Mouse (Mus musculus) forebrain, embryonic 16.5 days (tissue): ENCODE results near the gene Wnt5b. TPM values are rescaled to one million over a fixed set of nuclear protein-coding genes. Genes with fewer than 3 reads are reported as not detected.

ENCODE experiments used
- ATAC-seq: fragments of 200-750 bp; cut with Nextera tagmentation; 2 replicates; pipeline ENCODE4 v1.8.0; 2017; ENCODE audit warnings: mild to moderate bottlenecking, moderate library complexity
- H3K27ac ChIP-seq: fragments of 300-500 bp; sonication (generic); 2 replicates; pipeline ENCODE4 v1.5.1; 2014; ENCODE audit warnings: low read length, control low read depth
- H3K27me3 ChIP-seq: fragments of 300-500 bp; sonication (generic); replicated peaks from 2 replicates; pipeline ENCODE4 v1.6.1; 2014; ENCODE audit warnings: low read length; ENCODE audit not compliant: control insufficient read depth, insufficient read depth
- H3K36me3 ChIP-seq: fragments of 300-500 bp; sonication (generic); 2 replicates; pipeline ENCODE4 v1.6.1; 2014; ENCODE audit not compliant: control insufficient read depth, insufficient read depth
- H3K4me1 ChIP-seq: fragments of 300-500 bp; sonication (generic); replicated peaks from 2 replicates; pipeline ENCODE4 v1.6.1; 2014; ENCODE audit warnings: low read length; ENCODE audit not compliant: control insufficient read depth, insufficient read depth
- H3K4me2 ChIP-seq: fragments of 300-500 bp; sonication (generic); 2 replicates; pipeline ENCODE4 v1.6.1; 2014; ENCODE audit warnings: mild to moderate bottlenecking, low read length, control low read depth
- H3K4me3 ChIP-seq: fragments of 300-500 bp; sonication (generic); replicated peaks from 2 replicates; pipeline ENCODE4 v1.5.1; 2014; ENCODE audit warnings: mild to moderate bottlenecking, low read length, control low read depth
- H3K9ac ChIP-seq: fragments of 300-500 bp; sonication (generic); replicated peaks from 2 replicates; pipeline ENCODE4 v1.6.1; 2014; ENCODE audit warnings: low read depth, low read length, control low read depth
- H3K9me3 ChIP-seq: fragments of 300-500 bp; sonication (generic); 2 replicates; pipeline ENCODE4 v1.6.1; 2016; ENCODE audit warnings: low read length; ENCODE audit not compliant: control insufficient read depth
- WGBS: fragments of 180-500 bp; shearing (Covaris S2); extraction: QIAGEN DNeasy Blood & Tissue Kit; methylation state at CpG from one replicate; pipeline ENCODE4 v1.1.7; 2014; 5-methylcytosine and 5-hydroxymethylcytosine counted together
- polyA plus RNA-seq: library from polyadenylated mRNA; unstranded; fragments of >200 nt; fragmentation: Nextera tagmentation; extraction: Ambion mirVana; gene quantifications from 2 replicates; pipeline ENCODE4 v1.2.1, GENCODE M21; 2015

Gene Wnt5b
- polyA plus RNA-seq, 1 experiment from 2014 or later, result 2.2 TPM

GRCm38 (mm10) chr6:119418392-119419251 lies 125.5 kb downstream of the Wnt5b start:
- H3K27me3 ChIP-seq, result no peaks in the 10 kb centered on the region
- no peak overlapping the region for H3K4me3 ChIP-seq
- H3K27ac ChIP-seq, result no peak overlapping the region
- peaks cover 9% of the 10 kb centered on the region for H3K4me1 ChIP-seq
- no peaks in the 10 kb centered on the region for H3K36me3 ChIP-seq
- H3K9ac ChIP-seq, result no peak overlapping the region
- H3K4me2 ChIP-seq, result no peak overlapping the region
- WGBS, result 14% methylated on average over 7 of the region's 7 CpGs
- peak; percentile 64 for ATAC-seq
- H3K9me3 ChIP-seq, result no peaks in the 10 kb centered on the region

DNA sequence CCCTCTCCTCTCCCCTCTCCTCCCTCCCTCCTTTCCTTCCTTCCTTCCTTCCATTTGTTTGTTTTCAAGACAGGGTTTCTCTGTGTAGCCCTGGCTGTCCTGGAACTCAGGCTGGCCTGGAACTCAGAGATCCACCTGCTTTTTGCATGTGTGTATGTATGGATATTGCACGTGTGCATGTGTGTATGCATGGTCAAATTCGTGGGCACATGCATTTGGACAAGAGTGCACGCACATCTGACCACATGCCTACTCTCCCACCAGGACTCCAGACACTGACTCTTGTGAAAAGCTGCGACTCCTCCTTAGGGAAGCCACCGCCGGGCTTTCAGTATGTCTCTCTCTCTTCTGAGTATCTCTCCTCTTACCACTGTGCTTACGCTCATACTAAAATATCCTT lies 126.3 kb downstream of the Wnt5b start:
- H3K4me1 ChIP-seq, result peaks cover 9% of the 10 kb centered on the region
- H3K9me3 ChIP-seq, result no peaks in the 10 kb centered on the region
- H3K27me3 ChIP-seq, result no peaks in the 10 kb centered on the region
- H3K27ac ChIP-seq, result no peak overlapping the region
- H3K4me3 ChIP-seq, result no peak overlapping the region
- no peak overlapping the region for H3K9ac ChIP-seq
- no peak for ATAC-seq
- 60% methylated on average over 7 of the region's 7 CpGs for whole genome bisulfite sequencing
- H3K4me2 ChIP-seq, result no peak overlapping the region
- no peaks in the 10 kb centered on the region for H3K36me3 ChIP-seq

- 7% methylated on average over 12 of the region's 12 CpGs for WGBS
- H3K27ac ChIP-seq, result no peak within 1 kb of the TSS
- H3K9ac ChIP-seq, result no peak within 1 kb of the TSS
- peaks cover 9% of the 10 kb centered on the region for H3K4me1 ChIP-seq
- no peaks in the 10 kb centered on the region for H3K9me3 ChIP-seq
- H3K36me3 ChIP-seq, result no peaks in the 10 kb centered on the region
- H3K4me3 ChIP-seq, result no peak within 1 kb of the TSS
- H3K27me3 ChIP-seq, result no peaks in the 10 kb centered on the region
- peak within 1 kb of the TSS; percentile 32; the same call in 1 of the 2 replicates for H3K4me2 ChIP-seq
- peak; percentile 43; the same call in 1 of the 2 replicates for ATAC-seq
Observed at GRCm38 (mm10) chr6:119417354-119417753, 126.8 kb downstream of the Wnt5b start, which contains the start of gene Adipor2. Adipor2 (minus strand) TSS chr6:119417704.

DNA sequence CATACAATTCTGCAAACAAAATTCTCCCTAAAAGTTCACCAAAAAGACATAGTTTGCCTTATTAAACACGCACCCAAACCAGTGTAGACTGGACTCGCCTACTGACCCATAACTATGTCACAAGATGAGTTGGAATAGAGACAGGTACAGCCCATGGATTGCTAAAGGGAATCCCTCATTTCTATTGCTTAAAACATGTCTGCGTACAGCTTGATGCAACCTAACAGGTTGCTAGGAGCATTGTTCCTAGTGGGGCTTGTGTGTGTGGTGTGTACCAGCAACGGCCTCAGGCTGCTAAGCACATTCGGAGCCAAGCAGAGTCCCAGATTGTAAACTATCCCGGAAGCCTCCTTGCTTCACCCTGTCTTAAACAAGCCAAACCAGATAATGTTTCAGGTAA lies 127.5 kb downstream of the Wnt5b start:
- Histone ChIP-seq H3K4me1 (peaks cover 9% of the 10 kb centered on the region), H3K27me3 (no peaks in the 10 kb centered on the region), H3K36me3 (no peaks in the 10 kb centered on the region), H3K4me3 (no peak overlapping the region), H3K4me2 (no peak overlapping the region), H3K9me3 (no peaks in the 10 kb centered on the region), H3K27ac (no peak overlapping the region), H3K9ac (no peak overlapping the region)
- 74% methylated on average over 6 of the region's 6 CpGs for WGBS
- ATAC-seq, result no peak

DNA sequence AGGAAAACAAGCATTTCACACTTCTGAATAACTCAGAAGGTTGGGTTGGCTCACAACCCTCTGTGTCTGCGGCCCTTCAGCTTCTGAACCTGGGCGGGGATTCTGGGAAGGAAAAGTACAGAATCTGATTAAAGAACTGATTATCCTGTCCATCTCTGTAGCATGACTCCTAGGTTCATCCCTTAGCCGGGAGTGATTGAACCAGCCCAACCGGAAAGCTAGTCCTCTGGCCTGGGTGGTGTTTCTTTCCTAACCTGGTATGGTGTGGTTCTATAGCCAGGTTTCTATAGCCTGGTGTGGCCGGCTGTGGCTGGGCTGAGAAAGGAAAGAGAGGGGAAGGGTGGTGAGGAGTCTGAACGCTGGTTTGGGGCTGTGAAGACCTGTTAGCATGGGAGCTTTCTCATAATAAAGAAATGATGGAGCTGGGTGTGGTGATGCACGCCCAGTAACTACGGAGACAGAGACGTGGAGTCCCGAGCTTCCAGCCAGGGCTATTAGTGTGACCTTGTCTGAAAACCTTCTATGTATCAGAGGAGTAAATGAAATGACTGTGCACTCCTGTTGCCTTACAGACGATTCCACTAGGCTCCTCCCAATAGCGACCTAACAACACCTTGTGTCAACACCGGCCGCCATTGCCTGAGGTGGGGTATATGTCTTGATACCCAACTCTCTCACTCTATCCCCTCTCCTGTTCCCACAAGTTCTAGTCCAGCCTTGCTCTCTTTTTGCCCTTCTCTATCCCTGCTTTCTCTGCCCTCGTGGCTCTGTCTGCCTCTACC lies 129.7 kb downstream of the Wnt5b start:
- Histone ChIP-seq H3K4me3 (no peak overlapping the region), H3K4me1 (peaks cover 9% of the 10 kb centered on the region), H3K9me3 (no peaks in the 10 kb centered on the region), H3K4me2 (no peak overlapping the region), H3K9ac (no peak overlapping the region), H3K27me3 (no peaks in the 10 kb centered on the region), H3K27ac (no peak overlapping the region), H3K36me3 (no peaks in the 10 kb centered on the region)
- no peak for ATAC-seq
- 89% methylated on average over 15 of the region's 15 CpGs for WGBS

- H3K9me3 ChIP-seq, result no peaks in the 10 kb centered on the region
- no peak overlapping the region; the same call in 1 of the 2 replicates for H3K27ac ChIP-seq
- no peak overlapping the region for H3K4me2 ChIP-seq
- peaks cover 4% of the 10 kb centered on the region for H3K4me1 ChIP-seq
- WGBS, result 65% methylated on average over 4 of the region's 4 CpGs
- H3K27me3 ChIP-seq, result no peaks in the 10 kb centered on the region
- no peak overlapping the region for H3K9ac ChIP-seq
- peak; percentile 55; the same call in 1 of the 2 replicates for ATAC-seq
- no peak overlapping the region for H3K4me3 ChIP-seq
- H3K36me3 ChIP-seq, result no peaks in the 10 kb centered on the region
Observed at GRCm38 (mm10) chr6:119412588-119412987, 131.6 kb downstream of the Wnt5b start.

DNA sequence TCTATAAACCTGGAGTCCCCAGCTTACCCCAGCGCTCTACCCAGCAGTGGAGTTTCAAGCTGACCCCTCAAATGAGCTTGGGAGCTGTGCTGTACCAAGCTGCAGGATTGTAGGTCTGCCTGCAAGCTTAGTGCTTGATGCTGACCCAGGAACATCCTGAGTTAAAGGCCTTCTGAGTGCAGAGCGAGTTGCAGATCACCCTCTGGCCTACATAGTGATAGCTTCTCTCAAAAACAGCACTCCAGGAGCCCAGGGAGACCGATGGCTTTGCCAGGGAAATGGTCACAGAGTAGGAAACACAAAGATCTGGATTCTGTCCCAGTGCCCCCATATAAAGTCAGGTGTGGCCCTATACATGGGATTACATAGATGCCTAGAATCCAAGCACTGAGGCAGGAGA lies 132.6 kb downstream of the Wnt5b start:
- 93% methylated on average over 3 of the region's 3 CpGs for WGBS
- no peak overlapping the region for H3K4me3 ChIP-seq
- no peak overlapping the region for H3K9ac ChIP-seq
- H3K4me1 ChIP-seq, result no peaks in the 10 kb centered on the region
- H3K36me3 ChIP-seq, result no peaks in the 10 kb centered on the region
- H3K27me3 ChIP-seq, result no peaks in the 10 kb centered on the region
- H3K27ac ChIP-seq, result no peak overlapping the region
- H3K9me3 ChIP-seq, result no peaks in the 10 kb centered on the region
- no peak overlapping the region for H3K4me2 ChIP-seq
- no peak for ATAC-seq

DNA sequence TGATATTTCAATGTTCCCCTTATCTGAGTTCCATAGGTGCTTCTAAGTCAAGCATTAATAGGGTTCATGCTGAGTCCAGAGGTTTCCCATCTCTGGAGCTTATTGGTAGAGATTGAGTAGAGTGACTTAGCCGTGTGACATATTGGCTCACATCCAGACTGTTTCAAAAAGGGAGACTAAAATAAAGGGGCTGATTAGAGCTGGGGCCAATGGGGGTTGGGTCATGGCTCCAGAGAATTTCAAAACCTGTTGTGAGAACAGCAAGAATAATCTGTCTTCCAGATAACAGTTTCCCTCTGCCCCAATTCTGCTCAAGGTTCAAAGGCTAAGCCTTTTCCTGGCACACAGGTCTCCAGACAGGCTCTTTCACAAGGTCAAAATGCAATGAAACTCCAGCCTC lies 134.4 kb downstream of the Wnt5b start:
- 20% methylated on average over 1 of the region's 1 CpGs for WGBS
- H3K27ac ChIP-seq, result no peak overlapping the region
- H3K4me3 ChIP-seq, result no peak overlapping the region

DNA sequence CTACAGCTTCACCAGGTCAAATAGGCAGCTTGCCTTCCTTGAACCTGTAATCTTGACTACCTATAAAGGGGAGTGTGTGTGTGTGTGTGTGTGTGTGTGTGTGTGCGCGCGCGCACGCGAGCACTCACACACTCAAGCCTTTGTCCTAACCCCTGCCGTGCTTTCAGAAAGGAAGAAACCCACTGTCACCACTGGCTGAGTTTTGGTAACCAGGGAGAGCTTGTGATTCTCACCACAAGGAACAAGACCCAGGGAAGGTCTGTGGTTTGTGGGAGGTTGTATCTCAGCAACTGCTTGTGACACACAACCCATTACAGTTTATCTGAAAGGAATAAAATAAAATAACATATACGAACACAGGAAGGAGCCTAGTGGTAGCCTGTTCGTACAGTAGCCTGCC lies 135.6 kb downstream of the Wnt5b start:
- 66% methylated on average over 9 of the region's 9 CpGs for WGBS
- Histone ChIP-seq H3K9me3 (no peaks in the 10 kb centered on the region), H3K27ac (no peak overlapping the region), H3K4me1 (no peaks in the 10 kb centered on the region), H3K36me3 (no peaks in the 10 kb centered on the region), H3K4me2 (no peak overlapping the region), H3K27me3 (no peaks in the 10 kb centered on the region), H3K4me3 (no peak overlapping the region), H3K9ac (no peak overlapping the region)
- no peak for ATAC-seq

More for the DNA sequence above, 134.4 kb downstream of the Wnt5b start:
- Histone ChIP-seq H3K27me3 (no peaks in the 10 kb centered on the region), H3K36me3 (no peaks in the 10 kb centered on the region), H3K4me2 (no peak overlapping the region), H3K4me1 (no peaks in the 10 kb centered on the region), H3K9ac (no peak overlapping the region), H3K9me3 (no peaks in the 10 kb centered on the region)
- no peak for ATAC-seq
